Mouse (Mus musculus) embryonic facial prominence, embryonic 13.5 days (tissue): ENCODE results near the gene Timd4. TPM values are rescaled to one million over a fixed set of nuclear protein-coding genes. Genes with fewer than 3 reads are reported as not detected.

Experiments
- ATAC-seq: fragments of 200-750 bp; cut with Nextera tagmentation; 2 replicates; pipeline ENCODE4 v1.8.0; 2017; ENCODE audit warnings: low read depth; ENCODE audit not compliant: insufficient number of reproducible peaks, insufficient read depth, low FRiP score, low TSS enrichment
- H3K27ac ChIP-seq: fragments of 300-500 bp; sonication (generic); 2 replicates; pipeline ENCODE4 v1.5.1; 2015; ENCODE audit warnings: moderate library complexity, mild to moderate bottlenecking, inconsistent platforms
- H3K27me3 ChIP-seq: fragments of 300-500 bp; sonication (generic); 2 replicates; pipeline ENCODE4 v1.6.1; 2015; ENCODE audit warnings: mild to moderate bottlenecking, inconsistent platforms
- H3K36me3 ChIP-seq: fragments of 300-500 bp; sonication (generic); 2 replicates; pipeline ENCODE4 v1.6.1; 2015; ENCODE audit warnings: mild to moderate bottlenecking, inconsistent platforms
- H3K4me1 ChIP-seq: fragments of 300-500 bp; sonication (generic); 2 replicates; pipeline ENCODE4 v1.6.1; 2015; ENCODE audit warnings: inconsistent platforms
- H3K4me2 ChIP-seq: fragments of 300-500 bp; sonication (generic); 2 replicates; pipeline ENCODE4 v1.6.1; 2015; ENCODE audit warnings: moderate library complexity, mild to moderate bottlenecking, inconsistent platforms
- H3K4me3 ChIP-seq: fragments of 300-500 bp; sonication (generic); 2 replicates; pipeline ENCODE4 v1.5.1; 2015; ENCODE audit warnings: mild to moderate bottlenecking, inconsistent platforms
- H3K9ac ChIP-seq: fragments of 300-500 bp; sonication (generic); 2 replicates; pipeline ENCODE4 v1.6.1; 2015; ENCODE audit warnings: mild to moderate bottlenecking, inconsistent platforms
- H3K9me3 ChIP-seq: fragments of 300-500 bp; sonication (generic); 2 replicates; pipeline ENCODE4 v1.6.1; 2016; ENCODE audit warnings: inconsistent platforms
- WGBS: fragments of 180-500 bp; shearing (Covaris S2); methylation state at CpG from one replicate; pipeline ENCODE4 v1.1.7; 2015; ENCODE audit warnings: mixed read lengths; 5-methylcytosine and 5-hydroxymethylcytosine counted together
- polyA plus RNA-seq: library from polyadenylated mRNA; unstranded; fragments of >200 nt; fragmentation: Nextera tagmentation; extraction: Ambion mirVana; gene quantifications from 2 replicates; pipeline ENCODE4 v1.2.1, GENCODE M21; 2015

Gene Timd4
- polyA plus RNA-seq, 1 experiment from 2014 or later: not detected

- WGBS: 76% methylated on average over 1 of the region's 1 CpGs
- no peak for ATAC-seq
Measured at GRCm38 (mm10) chr11:46864809-46865208, 54.2 kb downstream of the Timd4 start.

GRCm38 (mm10) chr11:46868594-46868993 lies 58.0 kb downstream of the Timd4 start:
- H3K27me3 ChIP-seq: no peaks in the 10 kb centered on the region

More at GRCm38 (mm10) chr11:46864809-46865208, 54.2 kb downstream of the Timd4 start:
- H3K9me3 ChIP-seq: no peaks in the 10 kb centered on the region
- H3K27me3 ChIP-seq: no peaks in the 10 kb centered on the region
- H3K9ac ChIP-seq: no peak overlapping the region
- no peaks in the 10 kb centered on the region for H3K4me1 ChIP-seq
- no peak overlapping the region for H3K4me2 ChIP-seq
- no peaks in the 10 kb centered on the region for H3K36me3 ChIP-seq
- H3K4me3 ChIP-seq: no peak overlapping the region
- no peak overlapping the region for H3K27ac ChIP-seq

GRCm38 (mm10) chr11:46875774-46876173 lies 65.2 kb downstream of the Timd4 start:
- H3K27ac ChIP-seq: no peak overlapping the region
- no peaks in the 10 kb centered on the region for H3K27me3 ChIP-seq
- no peak overlapping the region for H3K9ac ChIP-seq
- H3K4me3 ChIP-seq: no peak overlapping the region
- WGBS: 77% methylated on average over 1 of the region's 1 CpGs
- no peaks in the 10 kb centered on the region for H3K4me1 ChIP-seq
- H3K36me3 ChIP-seq: no peaks in the 10 kb centered on the region
- H3K9me3 ChIP-seq: no peaks in the 10 kb centered on the region
- ATAC-seq: no peak
- H3K4me2 ChIP-seq: no peak overlapping the region

More at GRCm38 (mm10) chr11:46868594-46868993, 58.0 kb downstream of the Timd4 start:
- H3K9me3 ChIP-seq: no peaks in the 10 kb centered on the region
- no peak overlapping the region for H3K9ac ChIP-seq
- H3K4me2 ChIP-seq: no peak overlapping the region
- ATAC-seq: no peak
- H3K4me3 ChIP-seq: no peak overlapping the region
- H3K27ac ChIP-seq: no peak overlapping the region
- 70% methylated on average over 7 of the region's 7 CpGs for WGBS
- no peaks in the 10 kb centered on the region for H3K36me3 ChIP-seq
- H3K4me1 ChIP-seq: no peaks in the 10 kb centered on the region

- 84% methylated on average over 2 of the region's 2 CpGs for WGBS
- Histone ChIP-seq H3K36me3 (no peaks in the 10 kb centered on the region), H3K9ac (no peak overlapping the region), H3K27me3 (no peaks in the 10 kb centered on the region), H3K4me2 (no peak overlapping the region), H3K27ac (no peak overlapping the region), H3K9me3 (no peaks in the 10 kb centered on the region), H3K4me1 (no peaks in the 10 kb centered on the region), H3K4me3 (no peak overlapping the region)
- ATAC-seq: no peak
Measured at GRCm38 (mm10) chr11:46882456-46882855, 71.9 kb downstream of the Timd4 start.

GRCm38 (mm10) chr11:46889093-46889492 lies 78.5 kb downstream of the Timd4 start:
- Histone ChIP-seq H3K36me3 (no peaks in the 10 kb centered on the region), H3K27me3 (no peaks in the 10 kb centered on the region), H3K4me3 (no peak overlapping the region), H3K4me1 (no peaks in the 10 kb centered on the region), H3K9me3 (no peaks in the 10 kb centered on the region), H3K9ac (no peak overlapping the region), H3K4me2 (no peak overlapping the region), H3K27ac (no peak overlapping the region)
- WGBS: 90% methylated on average over 3 of the region's 3 CpGs
- no peak for ATAC-seq

Other genes with a start within 250 kb of the Timd4 start
- gene BC053393, start 239.3 kb upstream of the Timd4 start, polyA plus RNA-seq: not detected in 2 replicates
- not detected in 2 replicates for gene Dppa1, start 181.5 kb upstream of the Timd4 start, polyA plus RNA-seq
- 0.48 TPM in 1 of 2 replicates, not detected in the other for gene Timd2, start 103.7 kb upstream of the Timd4 start, polyA plus RNA-seq
- not detected in 2 replicates for gene Havcr1, start 75.7 kb upstream of the Timd4 start, polyA plus RNA-seq